Mouse (Mus musculus): ENCODE data around the gene Gm11077.
A peak's percentile ranks its signal among the peaks of the same experiment; 100 is the strongest.

Gene Gm11077

DNA sequence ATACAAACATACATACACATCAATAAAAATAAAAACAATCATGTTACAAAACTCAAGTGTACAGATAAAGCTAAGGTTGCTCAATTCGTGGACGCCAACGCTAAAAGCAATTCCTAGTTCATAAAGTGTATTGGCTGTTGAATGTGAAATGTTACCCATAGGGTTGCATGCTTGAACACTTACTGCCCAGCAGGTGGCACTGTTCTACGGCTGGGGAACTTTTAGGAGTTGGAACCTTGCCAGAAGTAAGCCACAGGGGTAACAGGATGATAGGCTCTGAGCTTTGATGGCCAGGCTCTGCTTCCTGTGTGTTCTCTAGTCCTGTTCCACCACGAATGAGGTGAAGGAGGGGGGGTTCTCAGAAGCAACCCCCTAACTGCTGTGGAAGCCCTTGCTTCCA is at the start of gene Gm11077:
TSS of gene Gm11077 (plus strand) at position 13 of the 400 bp plus-strand sequence.
- no peak for DNase-seq

GRCm38 (mm10) chr6:140680713-140681112 is 48.4 kb upstream of the Gm11077 start:
- no peak for DNase-seq

GRCm38 (mm10) chr6:140682829-140683228 is 46.3 kb upstream of the Gm11077 start:
- DNase-seq, result no peak

DNA sequence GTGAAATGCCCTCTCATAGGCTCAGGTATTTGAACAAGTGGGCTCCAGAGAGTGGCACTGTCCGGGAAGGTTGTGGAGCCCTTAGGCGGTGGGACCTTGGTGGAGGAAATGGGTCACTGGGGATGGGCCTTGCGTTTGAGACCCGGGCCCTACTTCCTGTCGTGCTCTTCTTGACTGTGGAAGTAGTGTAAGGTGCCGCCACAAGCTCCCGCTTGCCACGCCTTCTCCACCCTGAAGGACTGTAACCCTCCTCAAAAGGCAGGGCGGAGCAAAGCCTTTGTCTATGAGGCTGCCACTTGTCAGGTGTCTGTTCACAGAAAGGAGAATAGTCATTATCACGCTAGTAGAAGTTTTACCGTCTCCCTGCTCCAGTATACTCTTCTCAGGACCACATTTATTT is 44.7 kb upstream of the Gm11077 start:
- DNase-seq, result no peak

- DNase-seq, result peak in 1 of 2 experiments; percentile 49
Observed at GRCm38 (mm10) chr6:140689617-140690404, 39.3 kb upstream of the Gm11077 start.

- no peak for DNase-seq
Observed at GRCm38 (mm10) chr6:140692160-140692559, 36.9 kb upstream of the Gm11077 start.

DNA sequence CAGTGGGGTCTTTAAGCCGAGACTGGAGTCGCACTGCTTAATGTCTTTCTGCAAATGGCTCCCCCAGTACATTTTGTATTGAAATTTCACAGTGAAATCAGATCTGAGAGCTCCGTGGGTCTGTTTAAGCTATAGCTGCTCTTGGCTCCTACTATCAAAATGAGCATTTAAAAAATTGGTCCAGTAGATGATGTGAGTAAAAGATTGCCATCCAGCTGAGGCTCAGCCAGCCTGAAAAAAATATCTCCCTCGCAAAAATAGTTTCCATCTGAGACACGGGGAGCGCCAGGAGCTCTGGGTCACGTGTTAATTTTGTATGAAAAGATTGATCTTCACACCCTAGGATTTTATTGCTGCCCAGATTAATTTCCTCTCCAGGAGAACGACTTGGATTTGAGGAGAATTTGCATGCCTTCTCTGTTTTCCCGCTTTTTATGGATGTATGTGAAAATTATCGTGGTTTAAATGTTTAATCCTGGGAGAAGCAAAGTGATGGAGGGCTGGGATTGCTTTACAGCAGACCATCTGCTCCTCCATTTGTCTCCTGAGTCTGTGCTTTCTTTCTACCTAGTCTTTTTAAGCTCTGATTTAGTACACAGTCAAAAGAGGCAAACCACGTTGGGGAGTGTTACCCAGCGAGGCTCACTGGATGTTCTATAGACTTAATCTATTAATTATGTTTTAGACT is 32.7 kb upstream of the Gm11077 start:
- DNase-seq, result no peak

DNA sequence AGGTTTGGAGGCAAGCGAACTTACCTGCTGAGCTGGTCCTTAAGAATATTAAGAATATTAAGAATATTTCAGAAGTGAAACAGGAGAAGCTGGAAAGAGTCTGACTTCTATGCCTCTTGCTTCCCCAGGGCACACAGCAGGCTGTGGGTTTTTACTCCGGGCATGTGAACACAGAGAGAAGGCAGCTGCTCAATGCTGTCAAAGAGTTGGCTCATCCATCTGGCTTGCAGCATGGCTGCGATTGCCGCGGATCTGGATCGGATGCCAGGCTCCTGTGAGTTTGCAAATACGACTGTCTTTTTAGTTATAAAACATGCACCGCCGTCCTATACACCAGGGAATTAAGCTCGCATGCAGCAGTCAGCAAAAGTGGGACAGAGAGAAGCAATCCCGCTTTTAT is 31.1 kb upstream of the Gm11077 start:
- DNase-seq, result peak in 1 of 2 experiments; percentile 35

- no peak for DNase-seq
Observed at GRCm38 (mm10) chr6:140698596-140698995, 30.5 kb upstream of the Gm11077 start.

GRCm38 (mm10) chr6:140701259-140701658 is 27.8 kb upstream of the Gm11077 start:
- no peak for DNase-seq

- no peak for DNase-seq
Observed at GRCm38 (mm10) chr6:140705132-140705531, 24.0 kb upstream of the Gm11077 start.

GRCm38 (mm10) chr6:140706056-140706455 is 23.0 kb upstream of the Gm11077 start:
- DNase-seq, result no peak

GRCm38 (mm10) chr6:140708059-140708458 is 21.0 kb upstream of the Gm11077 start:
- DNase-seq, result no peak

DNA sequence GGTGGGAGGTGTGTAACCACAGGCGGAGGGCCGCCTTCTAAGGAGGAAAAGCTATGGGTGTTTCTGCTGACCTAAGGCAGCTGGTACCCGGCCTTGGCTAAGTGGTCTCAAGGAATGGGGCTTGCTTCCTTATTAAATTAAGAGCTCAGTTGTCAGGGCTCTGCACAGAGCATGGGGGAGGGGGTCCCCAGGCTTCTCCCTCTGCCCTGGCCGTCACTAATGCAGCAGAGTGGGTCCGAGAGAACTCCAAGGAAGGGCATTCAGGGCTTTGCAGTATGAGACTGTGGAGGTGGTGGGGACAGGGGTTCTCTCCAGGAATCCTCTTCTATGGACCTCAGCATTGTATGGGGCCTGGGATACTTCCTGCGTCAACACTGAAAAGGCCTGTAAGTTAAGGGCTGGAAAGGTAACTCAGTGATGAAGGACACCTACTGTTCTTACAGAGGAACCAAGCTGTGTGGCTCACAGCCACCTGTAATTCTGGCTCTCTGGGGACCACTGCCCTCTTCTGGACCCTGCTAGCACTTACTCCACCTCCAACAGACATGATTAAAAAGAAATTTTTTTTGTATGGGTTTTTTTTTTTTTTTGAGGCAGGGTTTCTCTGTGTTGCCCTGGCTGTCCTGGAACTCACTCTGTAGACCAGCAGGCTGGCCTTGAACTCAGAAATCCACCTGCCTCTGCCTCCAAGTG is 19.5 kb upstream of the Gm11077 start:
- DNase-seq, result no peak

DNA sequence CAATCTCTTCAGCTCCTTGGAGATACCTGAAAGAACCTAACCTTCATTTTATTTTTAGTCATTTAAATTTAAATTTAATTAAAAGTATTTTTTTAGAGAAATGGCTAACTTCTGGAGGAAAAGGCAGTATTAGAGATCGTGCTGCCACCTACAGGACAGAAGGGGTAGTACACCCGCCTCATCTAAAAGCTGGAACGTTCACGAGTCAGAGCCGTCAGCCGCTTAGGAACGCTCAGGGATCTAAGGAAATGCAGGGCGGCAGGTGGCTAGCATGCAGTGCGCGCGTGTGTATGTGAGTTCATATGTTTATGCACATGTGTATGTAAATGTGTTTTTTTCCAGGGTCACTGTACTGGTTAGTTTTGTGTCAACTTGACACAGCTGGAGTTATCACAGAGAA is 16.3 kb upstream of the Gm11077 start:
- DNase-seq, result peak; percentile 76 to 87

- peak; percentile 78 to 82 for DNase-seq
Observed at GRCm38 (mm10) chr6:140714905-140715365, 14.1 kb upstream of the Gm11077 start.

- DNase-seq, result no peak
Observed at GRCm38 (mm10) chr6:140722058-140722457, 7.0 kb upstream of the Gm11077 start.

GRCm38 (mm10) chr6:140730669-140731401 is 1.8 kb downstream of the Gm11077 start:
- no peak for DNase-seq

- DNase-seq, result peak in 1 of 2 experiments; percentile 25
Observed at GRCm38 (mm10) chr6:140731402-140731730, 2.3 kb downstream of the Gm11077 start.

- no peak for DNase-seq
Observed at GRCm38 (mm10) chr6:140732971-140733640, 4.0 kb downstream of the Gm11077 start.

GRCm38 (mm10) chr6:140733641-140733986 is 4.5 kb downstream of the Gm11077 start:
- no peak for DNase-seq

GRCm38 (mm10) chr6:140745586-140745985 is 16.5 kb downstream of the Gm11077 start:
- no peak for DNase-seq

All from cerebellum, postnatal 36 days (tissue).